Mouse (Mus musculus) heart, embryonic 16.5 days (tissue): Measurements from ENCODE around the gene Abat. TPM values are rescaled to one million over a fixed set of nuclear protein-coding genes. Genes with fewer than 3 reads are reported as not detected.
A peak's percentile ranks its signal among the peaks of the same experiment; 100 is the strongest.

Experiments
- ATAC-seq: fragments of 200-750 bp; cut with Nextera tagmentation; replicated peaks from 2 replicates; pipeline ENCODE4 v1.8.0; 2017; ENCODE audit warnings: moderate number of reproducible peaks; ENCODE audit not compliant: insufficient read depth, low FRiP score; ENCODE audit errors: extremely low read depth
- H3K27ac ChIP-seq: fragments of 300-500 bp; sonication (generic); 2 replicates; pipeline ENCODE4 v1.5.1; 2014; ENCODE audit warnings: mild to moderate bottlenecking, low read length, control low read depth, moderate library complexity
- H3K27me3 ChIP-seq: fragments of 300-500 bp; sonication (generic); 2 replicates; pipeline ENCODE4 v1.6.1; 2014; ENCODE audit warnings: low read length, mixed read lengths; ENCODE audit not compliant: control insufficient read depth, insufficient read depth
- H3K36me3 ChIP-seq: fragments of 300-500 bp; sonication (generic); 2 replicates; pipeline ENCODE4 v1.6.1; 2014; ENCODE audit not compliant: control insufficient read depth, insufficient read depth
- H3K4me1 ChIP-seq: fragments of 300-500 bp; sonication (generic); 2 replicates; pipeline ENCODE4 v1.6.1; 2014; ENCODE audit warnings: low read length, mixed read lengths; ENCODE audit not compliant: control insufficient read depth, insufficient read depth
- H3K4me2 ChIP-seq: fragments of 300-500 bp; sonication (generic); 2 replicates; pipeline ENCODE4 v1.6.1; 2014; ENCODE audit warnings: low read depth, mild to moderate bottlenecking, control low read depth, low read length
- H3K4me3 ChIP-seq: fragments of 300-500 bp; sonication (generic); 2 replicates; pipeline ENCODE4 v1.5.1; 2014; ENCODE audit warnings: mild to moderate bottlenecking, control low read depth, low read length
- H3K9ac ChIP-seq: fragments of 300-500 bp; sonication (generic); 2 replicates; pipeline ENCODE4 v1.6.1; 2014; ENCODE audit warnings: low read length, control low read depth
- H3K9me3 ChIP-seq: fragments of 300-500 bp; sonication (generic); replicated peaks from 2 replicates; pipeline ENCODE4 v1.6.1; 2016; ENCODE audit warnings: low read length; ENCODE audit not compliant: control insufficient read depth
- WGBS: fragments of 180-500 bp; shearing (Covaris S2); extraction: QIAGEN DNeasy Blood & Tissue Kit; methylation state at CpG from one replicate; pipeline ENCODE4 v1.1.7; 2014; 5-methylcytosine and 5-hydroxymethylcytosine counted together
- polyA plus RNA-seq: library from polyadenylated mRNA; unstranded; fragments of >200 nt; fragmentation: Nextera tagmentation; extraction: Ambion mirVana; gene quantifications from 2 replicates; pipeline ENCODE4 v1.2.1, GENCODE M21; 2015

Gene Abat
- polyA plus RNA-seq, 1 experiment from 2014 or later: 28.6 TPM

DNA sequence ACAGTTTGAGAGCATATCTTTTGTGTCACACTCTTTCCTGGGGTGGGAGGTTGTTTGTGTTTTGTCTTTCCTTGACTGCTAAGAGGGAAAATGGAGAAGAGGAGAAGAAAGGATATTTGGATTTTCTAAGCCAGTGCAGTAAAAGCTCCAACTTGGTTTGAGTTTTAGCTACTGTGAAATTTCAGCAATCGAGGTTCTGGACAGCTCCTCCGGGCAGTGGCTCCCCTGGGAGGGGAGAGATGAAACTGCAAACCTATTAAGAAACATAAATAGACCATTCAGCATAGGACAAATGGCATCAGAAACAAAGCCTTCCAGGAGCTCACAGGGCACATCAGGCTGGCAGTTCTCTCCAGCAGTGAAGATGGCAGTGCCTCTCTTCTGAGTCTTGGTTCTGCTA lies 9.0 kb upstream of the Abat start:
- 22% methylated on average over 2 of the region's 2 CpGs for WGBS
- no peak for ATAC-seq
- Histone ChIP-seq H3K27ac (no peak overlapping the region), H3K4me1 (no peaks in the 10 kb centered on the region), H3K27me3 (0 out of 2 replicates have a peak, but pooled peaks cover 2% of the 10 kb centered on the region), H3K4me2 (no peak overlapping the region), H3K36me3 (no peaks in the 10 kb centered on the region), H3K9ac (no peak overlapping the region), H3K4me3 (no peak overlapping the region), H3K9me3 (no peaks in the 10 kb centered on the region)

DNA sequence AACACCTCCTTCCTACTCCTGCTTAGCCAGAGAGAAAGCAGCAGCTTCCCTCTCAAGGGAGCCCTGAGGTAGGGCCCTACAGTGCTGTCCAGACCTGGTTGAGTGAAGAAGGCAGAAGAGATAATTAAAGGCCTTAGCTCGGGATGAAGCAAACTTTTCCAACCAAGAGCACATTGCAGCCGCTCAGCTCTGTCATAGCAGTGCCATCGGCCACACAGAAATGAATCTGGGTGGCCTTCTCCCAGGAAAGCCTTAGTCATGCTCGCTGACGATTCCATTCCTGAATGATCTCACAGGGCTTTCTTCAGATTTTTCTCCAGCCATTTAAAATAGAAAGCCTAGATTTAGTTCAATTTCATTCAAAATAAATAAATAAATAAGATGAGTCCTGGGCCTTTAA lies 3.3 kb upstream of the Abat start:
- no peaks in the 10 kb centered on the region for H3K36me3 ChIP-seq
- H3K9ac ChIP-seq: no peak overlapping the region
- no peak for ATAC-seq
- 0 out of 2 replicates have a peak, but pooled peaks cover 2% of the 10 kb centered on the region for H3K27me3 ChIP-seq
- 60% methylated on average over 5 of the region's 5 CpGs for WGBS
- no peak overlapping the region for H3K4me3 ChIP-seq
- H3K4me2 ChIP-seq: no peak overlapping the region
- peaks cover 17% of the 10 kb centered on the region for H3K4me1 ChIP-seq
- H3K27ac ChIP-seq: no peak overlapping the region
- H3K9me3 ChIP-seq: no peaks in the 10 kb centered on the region

DNA sequence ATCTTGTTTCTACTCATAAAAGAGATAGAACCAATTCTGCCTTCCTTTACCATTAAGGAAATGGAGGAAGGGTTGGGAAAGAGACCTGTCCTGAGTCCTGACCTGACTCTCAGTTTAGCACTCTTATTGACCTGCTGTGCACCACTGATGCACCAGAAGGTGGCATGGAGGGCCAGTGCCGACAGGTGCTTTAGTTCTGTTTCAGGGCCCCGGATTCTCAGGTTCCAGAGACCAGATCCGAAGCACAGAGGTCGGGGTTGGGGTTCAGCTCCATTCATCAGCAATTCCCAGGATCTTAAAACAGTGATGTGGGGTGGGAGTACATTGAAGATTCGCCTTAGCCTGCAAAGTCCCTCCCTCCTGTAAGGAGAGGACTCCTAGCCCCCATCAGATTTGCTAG lies 399 bp upstream of the Abat start:
- 2% methylated on average over 5 of the region's 5 CpGs for WGBS
- Histone ChIP-seq H3K4me1 (peaks cover 21% of the 10 kb centered on the region), H3K9ac (peak overlapping the region; percentile 60), H3K9me3 (no peaks in the 10 kb centered on the region), H3K27ac (no peak overlapping the region), H3K27me3 (no peaks in the 10 kb centered on the region), H3K4me2 (peak overlapping the region; percentile 94), H3K36me3 (no peaks in the 10 kb centered on the region), H3K4me3 (peak overlapping the region; percentile 75)
- ATAC-seq: no peak

DNA sequence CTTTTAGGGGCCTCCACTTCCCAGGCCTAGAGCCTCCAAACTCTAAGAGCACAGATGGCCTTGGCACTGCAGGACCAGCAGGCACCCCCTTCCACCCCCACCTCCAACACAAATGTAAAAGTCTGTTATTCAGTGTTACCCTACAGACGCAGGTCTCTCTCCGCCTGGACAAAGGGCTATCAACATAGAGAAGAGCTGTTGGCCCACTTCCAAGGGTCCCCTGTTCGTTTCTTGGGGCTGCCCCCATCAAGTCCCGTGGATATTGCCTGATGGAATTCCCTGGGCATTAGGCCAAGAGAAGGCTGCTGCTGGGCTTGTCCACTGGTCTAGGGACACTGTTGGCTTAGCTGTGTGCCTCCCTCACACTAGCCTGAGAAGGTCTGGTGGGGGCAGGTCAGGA lies 951 bp downstream of the Abat start:
- H3K27me3 ChIP-seq: no peaks in the 10 kb centered on the region
- H3K4me1 ChIP-seq: peaks cover 24% of the 10 kb centered on the region
- H3K4me2 ChIP-seq: peak overlapping the region; percentile 94
- 5% methylated on average over 4 of the region's 4 CpGs for WGBS
- H3K9ac ChIP-seq: peak overlapping the region; percentile 78; the same call in 1 of the 2 replicates
- peak; percentile 64 for ATAC-seq
- H3K9me3 ChIP-seq: no peaks in the 10 kb centered on the region
- H3K4me3 ChIP-seq: peak overlapping the region; percentile 75
- H3K36me3 ChIP-seq: no peaks in the 10 kb centered on the region
- no peak overlapping the region for H3K27ac ChIP-seq

DNA sequence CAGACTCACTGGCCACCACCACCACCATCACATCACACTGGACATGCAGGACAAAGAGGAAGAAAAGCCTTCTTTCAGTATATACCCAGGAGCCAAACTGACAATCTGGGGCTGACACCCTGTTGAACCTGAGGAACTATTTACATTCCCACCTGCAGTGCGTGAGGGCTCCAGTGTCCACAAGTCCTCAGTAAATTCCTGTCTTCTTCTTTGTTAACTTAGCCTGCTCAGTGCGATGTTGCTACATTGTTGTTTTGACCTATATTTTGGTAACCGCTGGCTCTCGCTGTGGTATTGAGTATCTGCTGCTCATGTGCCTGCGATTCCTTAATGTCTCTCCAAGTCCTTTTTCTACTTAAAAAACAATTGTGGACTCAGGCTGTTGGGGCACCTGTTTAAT lies 7.3 kb downstream of the Abat start:
- 82% methylated on average over 5 of the region's 5 CpGs for WGBS
- no peak overlapping the region for H3K4me2 ChIP-seq
- peaks cover 31% of the 10 kb centered on the region for H3K4me1 ChIP-seq
- no peaks in the 10 kb centered on the region for H3K36me3 ChIP-seq
- no peak overlapping the region for H3K4me3 ChIP-seq
- no peak for ATAC-seq
- H3K27me3 ChIP-seq: no peaks in the 10 kb centered on the region
- H3K27ac ChIP-seq: no peak overlapping the region
- H3K9me3 ChIP-seq: no peaks in the 10 kb centered on the region
- H3K9ac ChIP-seq: no peak overlapping the region

DNA sequence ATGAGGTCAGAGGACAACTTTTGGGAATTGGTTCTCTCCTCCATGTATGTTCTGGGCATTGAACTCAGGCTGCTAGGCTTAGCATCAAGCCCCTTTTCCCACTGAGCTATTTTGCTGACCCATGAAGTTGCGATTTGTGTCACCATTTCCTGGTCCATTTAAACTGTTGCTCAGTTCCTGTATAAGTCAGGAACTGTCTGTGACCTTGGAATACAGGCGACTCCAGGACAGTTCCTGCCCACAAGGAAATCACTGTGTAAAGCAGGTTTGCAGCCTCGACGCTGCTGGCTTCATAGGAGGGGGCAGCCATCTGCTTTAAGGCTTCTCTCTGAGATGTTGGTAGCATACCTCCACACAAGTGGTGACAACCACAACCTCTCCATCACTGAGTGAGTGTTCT lies 8.1 kb downstream of the Abat start:
- Histone ChIP-seq H3K27ac (no peak overlapping the region), H3K27me3 (no peaks in the 10 kb centered on the region), H3K9ac (no peak overlapping the region), H3K4me2 (no peak overlapping the region), H3K4me3 (no peak overlapping the region), H3K4me1 (peaks cover 36% of the 10 kb centered on the region), H3K9me3 (no peaks in the 10 kb centered on the region), H3K36me3 (no peaks in the 10 kb centered on the region)
- no peak for ATAC-seq
- 68% methylated on average over 4 of the region's 4 CpGs for WGBS

DNA sequence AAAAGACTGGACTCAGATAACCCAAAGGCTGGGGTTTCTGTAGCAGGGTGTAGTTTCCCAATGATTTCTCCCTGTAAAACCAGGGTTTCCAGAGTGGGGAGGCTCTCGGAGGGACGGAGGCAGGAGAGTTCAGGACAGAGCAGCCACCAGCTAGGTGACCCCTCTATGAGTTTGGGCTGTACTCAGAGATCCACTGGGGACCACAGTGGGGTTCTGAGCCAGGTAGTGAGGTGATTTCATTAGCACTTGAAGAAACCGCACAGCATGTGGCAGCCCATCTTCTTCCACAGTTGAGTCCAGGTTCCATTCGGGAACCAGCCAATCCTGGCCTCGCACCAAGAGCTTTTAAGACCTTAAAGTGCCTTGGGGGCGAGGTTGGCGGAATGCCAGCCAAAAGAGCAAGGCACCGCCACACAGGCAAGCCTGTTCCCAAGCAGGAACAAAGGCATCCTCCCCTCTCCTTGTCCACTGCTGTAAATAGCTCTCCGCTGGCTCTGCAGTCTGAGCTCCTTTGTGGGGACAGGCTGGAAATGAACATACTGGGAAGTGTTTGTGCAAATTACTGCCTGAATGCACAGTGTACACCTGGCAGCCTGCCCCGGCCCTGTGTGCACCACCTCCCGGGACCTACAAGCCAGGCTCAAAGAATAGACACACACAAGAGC lies 10.4 kb downstream of the Abat start:
- peak overlapping the region; percentile 77 for H3K27ac ChIP-seq
- peaks cover 33% of the 10 kb centered on the region for H3K4me1 ChIP-seq
- H3K9me3 ChIP-seq: no peaks in the 10 kb centered on the region
- peak; percentile 90 for ATAC-seq
- 9% methylated on average over 11 of the region's 11 CpGs for WGBS
- peak overlapping the region; percentile 31; the same call in 1 of the 2 replicates for H3K4me2 ChIP-seq
- no peak overlapping the region for H3K4me3 ChIP-seq
- H3K36me3 ChIP-seq: no peaks in the 10 kb centered on the region
- no peak overlapping the region for H3K9ac ChIP-seq
- H3K27me3 ChIP-seq: no peaks in the 10 kb centered on the region

DNA sequence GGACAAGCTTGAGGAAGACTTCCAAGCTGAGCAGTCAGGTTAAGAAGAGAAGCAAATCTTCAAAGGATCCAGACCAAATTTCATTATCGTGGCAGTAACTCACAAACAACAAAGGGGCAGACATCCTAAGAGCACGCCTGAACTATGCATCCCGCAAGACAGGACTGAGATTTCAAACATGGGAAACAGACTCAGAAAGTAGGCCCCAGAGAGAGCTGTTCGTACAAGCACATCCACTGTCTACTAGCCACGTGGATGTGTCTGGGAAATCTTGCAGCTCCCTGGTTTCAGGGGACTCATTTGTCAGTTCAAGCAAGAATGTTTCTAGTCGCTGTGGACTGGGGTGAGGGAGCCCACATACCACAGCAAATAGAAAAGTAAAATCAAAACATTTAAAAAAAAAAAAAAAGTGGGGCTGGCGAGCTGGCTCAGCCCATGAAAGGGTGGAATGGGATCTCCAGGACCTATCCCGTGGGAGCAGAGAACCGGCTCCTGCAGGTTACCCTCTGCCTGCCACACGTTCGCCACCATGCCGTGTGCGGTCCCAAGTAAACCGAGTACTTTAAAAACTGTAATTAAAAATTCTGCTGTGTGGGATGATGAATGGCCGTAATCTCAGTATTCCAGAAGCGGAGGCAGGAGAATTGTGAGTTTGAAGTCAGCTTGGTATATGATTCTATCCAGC lies 11.1 kb downstream of the Abat start:
- H3K4me3 ChIP-seq: no peak overlapping the region
- peaks cover 33% of the 10 kb centered on the region for H3K4me1 ChIP-seq
- H3K9ac ChIP-seq: no peak overlapping the region
- H3K36me3 ChIP-seq: no peaks in the 10 kb centered on the region
- ATAC-seq: no peak; the same call in 1 of the 2 replicates
- 64% methylated on average over 16 of the region's 16 CpGs for WGBS
- no peaks in the 10 kb centered on the region for H3K9me3 ChIP-seq
- peak overlapping the region; percentile 77 for H3K27ac ChIP-seq
- H3K4me2 ChIP-seq: peak overlapping the region; percentile 31; the same call in 1 of the 2 replicates
- no peaks in the 10 kb centered on the region for H3K27me3 ChIP-seq

DNA sequence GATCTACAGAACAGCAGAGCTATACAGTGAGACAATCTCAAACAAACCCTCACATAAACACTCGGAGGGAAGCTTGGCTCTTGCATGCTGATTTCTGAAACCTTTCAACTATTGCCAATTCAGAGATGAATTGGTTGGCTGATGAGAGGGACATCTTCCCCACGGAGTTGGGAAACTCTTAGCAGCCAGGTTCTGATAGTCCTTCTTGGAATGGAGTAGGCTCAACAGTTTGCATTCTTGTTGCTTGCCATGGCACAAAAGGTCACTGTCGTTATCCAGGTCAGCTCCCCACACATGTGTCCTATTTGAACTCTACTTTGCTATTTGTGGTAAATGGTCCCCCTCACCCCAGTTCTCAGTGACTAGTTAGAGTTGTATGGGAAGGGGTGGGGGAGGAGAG lies 12.1 kb downstream of the Abat start:
- H3K9me3 ChIP-seq: no peaks in the 10 kb centered on the region
- 57% methylated on average over 3 of the region's 3 CpGs for WGBS

More for the DNA sequence above, 12.1 kb downstream of the Abat start:
- Histone ChIP-seq H3K27ac (no peak overlapping the region), H3K36me3 (no peaks in the 10 kb centered on the region), H3K4me1 (peaks cover 33% of the 10 kb centered on the region), H3K27me3 (no peaks in the 10 kb centered on the region), H3K9ac (no peak overlapping the region), H3K4me3 (no peak overlapping the region), H3K4me2 (no peak overlapping the region)
- no peak for ATAC-seq
